Mouse (Mus musculus) midbrain, embryonic 11.5 days (tissue): ENCODE measurements around the gene Plcd3. TPM values are rescaled to one million over a fixed set of nuclear protein-coding genes. Genes with fewer than 3 reads are reported as not detected.

Experiments
- ATAC-seq: fragments of 200-750 bp; cut with Nextera tagmentation; 2 replicates; pipeline ENCODE4 v1.8.0; 2017; ENCODE audit warnings: moderate TSS enrichment, moderate library complexity; ENCODE audit not compliant: low FRiP score
- DNase-seq: peaks from one replicate; pipeline ENCODE4 v3.0.0; 2015; ENCODE audit warnings: low spot score; ENCODE audit errors: missing footprints
- H3K27ac ChIP-seq: fragments of 300-500 bp; sonication (generic); 2 replicates; pipeline ENCODE4 v1.5.1; 2014; ENCODE audit warnings: low read depth, low read length
- H3K27me3 ChIP-seq: fragments of 300-500 bp; sonication (generic); 2 replicates; pipeline ENCODE4 v1.6.1; 2014; ENCODE audit warnings: mild to moderate bottlenecking, low read length, moderate library complexity, mixed read lengths; ENCODE audit not compliant: control insufficient read depth, insufficient read depth
- H3K36me3 ChIP-seq: fragments of 300-500 bp; sonication (generic); 2 replicates; pipeline ENCODE4 v1.6.1; 2014; ENCODE audit warnings: mild to moderate bottlenecking, low read length, moderate library complexity, mixed read lengths; ENCODE audit not compliant: control insufficient read depth, insufficient read depth
- H3K4me1 ChIP-seq: fragments of 300-500 bp; sonication (generic); 2 replicates; pipeline ENCODE4 v1.6.1; 2014; ENCODE audit warnings: low read length; ENCODE audit not compliant: control insufficient read depth, insufficient read depth
- H3K4me2 ChIP-seq: fragments of 300-500 bp; sonication (generic); 2 replicates; pipeline ENCODE4 v1.6.1; 2014; ENCODE audit warnings: mild to moderate bottlenecking, moderate library complexity
- H3K4me3 ChIP-seq: fragments of 300-500 bp; sonication (generic); 2 replicates; pipeline ENCODE4 v1.5.1; 2014; ENCODE audit warnings: low read depth, low read length
- H3K9ac ChIP-seq: fragments of 300-500 bp; sonication (generic); 2 replicates; pipeline ENCODE4 v1.6.1; 2014; ENCODE audit warnings: low read length
- H3K9me3 ChIP-seq: fragments of 300-500 bp; sonication (generic); 2 replicates; pipeline ENCODE4 v1.6.1; 2016; ENCODE audit warnings: low read length; ENCODE audit not compliant: control insufficient read depth
- WGBS: fragments of 180-500 bp; shearing (Covaris S2); extraction: QIAGEN DNeasy Blood & Tissue Kit; methylation state at CpG from one replicate; pipeline ENCODE4 v1.1.7; 2014; 5-methylcytosine and 5-hydroxymethylcytosine counted together
- polyA plus RNA-seq: library from polyadenylated mRNA; unstranded; fragments of >200 nt; fragmentation: Nextera tagmentation; extraction: Ambion mirVana; gene quantifications from 2 replicates; pipeline ENCODE4 v1.2.1, GENCODE M21; 2014

The Plcd3 gene
- polyA plus RNA-seq, 1 experiment from 2014 or later = 0.63 TPM

- Histone ChIP-seq H3K36me3 (no peaks in the 10 kb centered on the region), H3K4me2 (no peak overlapping the region), H3K4me1 (peaks cover 21% of the 10 kb centered on the region), H3K27ac (no peak overlapping the region), H3K9me3 (no peaks in the 10 kb centered on the region), H3K4me3 (no peak overlapping the region), H3K27me3 (no peaks in the 10 kb centered on the region), H3K9ac (no peak overlapping the region)
- no peak for DNase-seq
- ATAC-seq = no peak
- 58% methylated on average over 5 of the region's 5 CpGs for WGBS
Measured at GRCm38 (mm10) chr11:103119609-103120008, 18.2 kb upstream of the Plcd3 start.

GRCm38 (mm10) chr11:103118866-103119265, 17.4 kb upstream of the Plcd3 start:
- Histone ChIP-seq H3K4me3 (no peak overlapping the region), H3K9ac (no peak overlapping the region), H3K4me1 (peaks cover 21% of the 10 kb centered on the region), H3K27me3 (no peaks in the 10 kb centered on the region), H3K27ac (no peak overlapping the region), H3K4me2 (no peak overlapping the region; the same call in 1 of the 2 replicates), H3K36me3 (no peaks in the 10 kb centered on the region), H3K9me3 (no peaks in the 10 kb centered on the region)
- DNase-seq (no peak), ATAC-seq (no peak)
- 89% methylated on average over 2 of the region's 2 CpGs for WGBS

- Histone ChIP-seq H3K27me3 (peaks cover 5% of the 10 kb centered on the region; the same call in 1 of the 2 replicates), H3K4me2 (peak overlapping the region; percentile 93), H3K9ac (peak overlapping the region; percentile 70), H3K36me3 (no peaks in the 10 kb centered on the region), H3K9me3 (no peaks in the 10 kb centered on the region), H3K4me1 (peaks cover 23% of the 10 kb centered on the region), H3K4me3 (peak overlapping the region; percentile 64), H3K27ac (no peak overlapping the region)
- WGBS = 0% methylated on average over 38 of the region's 38 CpGs
- DNase-seq (peak; percentile 95), ATAC-seq (no peak)
Measured at GRCm38 (mm10) chr11:103117591-103118009, 16.1 kb upstream of the Plcd3 start.

GRCm38 (mm10) chr11:103116959-103117590, 15.6 kb upstream of the Plcd3 start:
- Histone ChIP-seq H3K27me3 (peaks cover 9% of the 10 kb centered on the region; the same call in 1 of the 2 replicates), H3K4me2 (peak overlapping the region; percentile 93), H3K27ac (no peak overlapping the region; the same call in 1 of the 2 replicates), H3K4me1 (peaks cover 28% of the 10 kb centered on the region), H3K9ac (peak overlapping the region; percentile 70), H3K4me3 (peak overlapping the region; percentile 64), H3K9me3 (no peaks in the 10 kb centered on the region), H3K36me3 (no peaks in the 10 kb centered on the region)
- ATAC-seq (0 out of 2 replicates have a peak, but pooled peaks have one; percentile 22), DNase-seq (peak; percentile 96)
- under 1% methylated on average over 35 of the region's 35 CpGs for WGBS

- peaks cover 33% of the 10 kb centered on the region for H3K4me1 ChIP-seq
- H3K4me2 ChIP-seq = peak within 1 kb of the TSS; percentile 93
- H3K9ac ChIP-seq = peak within 1 kb of the TSS; percentile 82
- under 1% methylated on average over 53 of the region's 53 CpGs for WGBS
- peak within 1 kb of the TSS; percentile 75 for H3K27ac ChIP-seq
- H3K27me3 ChIP-seq = peaks cover 13% of the 10 kb centered on the region; the same call in 1 of the 2 replicates
- H3K9me3 ChIP-seq = no peaks in the 10 kb centered on the region
- DNase-seq = peak; percentile 100
- no peaks in the 10 kb centered on the region for H3K36me3 ChIP-seq
- peak within 1 kb of the TSS; percentile 64 for H3K4me3 ChIP-seq
- ATAC-seq = peak; percentile 94
Measured at GRCm38 (mm10) chr11:103116008-103116818, 14.8 kb upstream of the Plcd3 start, which contains the start of gene Hexim1. TSS of gene Hexim1 (plus strand) at chr11:103116231.

- Histone ChIP-seq H3K4me2 (peak overlapping the region; percentile 62), H3K9ac (peak overlapping the region; percentile 82), H3K27ac (peak overlapping the region; percentile 75), H3K36me3 (no peaks in the 10 kb centered on the region), H3K9me3 (no peaks in the 10 kb centered on the region), H3K4me1 (peaks cover 33% of the 10 kb centered on the region), H3K4me3 (peak overlapping the region; percentile 64), H3K27me3 (peaks cover 16% of the 10 kb centered on the region; the same call in 1 of the 2 replicates)
- peak; percentile 99 for DNase-seq
- peak; percentile 68 for ATAC-seq
- under 1% methylated on average over 34 of the region's 34 CpGs for WGBS
Measured at GRCm38 (mm10) chr11:103115163-103116007, 13.9 kb upstream of the Plcd3 start.

- H3K4me2 ChIP-seq = peak overlapping the region; percentile 62
- no peaks in the 10 kb centered on the region for H3K36me3 ChIP-seq
- no peaks in the 10 kb centered on the region for H3K9me3 ChIP-seq
- H3K4me3 ChIP-seq = peak overlapping the region; percentile 64
- 85% methylated on average over 11 of the region's 11 CpGs for WGBS
- peaks cover 33% of the 10 kb centered on the region for H3K4me1 ChIP-seq
- peak overlapping the region; percentile 82 for H3K9ac ChIP-seq
- ATAC-seq (no peak), DNase-seq (no peak)
- peaks cover 16% of the 10 kb centered on the region; the same call in 1 of the 2 replicates for H3K27me3 ChIP-seq
- no peak overlapping the region for H3K27ac ChIP-seq
Measured at GRCm38 (mm10) chr11:103114270-103114943, 12.9 kb upstream of the Plcd3 start.

GRCm38 (mm10) chr11:103113771-103114170, 12.3 kb upstream of the Plcd3 start:
- H3K27ac ChIP-seq = no peak overlapping the region
- H3K4me2 ChIP-seq = no peak overlapping the region
- H3K9ac ChIP-seq = no peak overlapping the region
- H3K9me3 ChIP-seq = no peaks in the 10 kb centered on the region
- H3K27me3 ChIP-seq = peaks cover 16% of the 10 kb centered on the region; the same call in 1 of the 2 replicates
- peaks cover 31% of the 10 kb centered on the region for H3K4me1 ChIP-seq
- DNase-seq (no peak), ATAC-seq (no peak)
- WGBS = 85% methylated on average over 4 of the region's 4 CpGs
- H3K4me3 ChIP-seq = no peak overlapping the region
- no peaks in the 10 kb centered on the region for H3K36me3 ChIP-seq
